Mouse (Mus musculus) megakaryocyte, adult 5-6 weeks (primary cell): ENCODE results near the gene Pibf1. TPM values are rescaled to one million over a fixed set of nuclear protein-coding genes. Genes with fewer than 3 reads are reported as not detected.
A peak's percentile ranks its signal among the peaks of the same experiment; 100 is the strongest.

ENCODE experiments used
- ATAC-seq: 2 replicates; pipeline ENCODE4 v1.8.0; 2016; ENCODE audit warnings: mild to moderate bottlenecking, inconsistent platforms; ENCODE audit not compliant: poor library complexity, severe bottlenecking
- total RNA-seq, 2 experiments: library from RNA; stranded (forward) in 1 of 2; stranded (reverse) in 1 of 2; fragments of 153-499, 151-499 nt in 1 of 2; fragments of 221-1000, 200-1000 nt in 1 of 2; gene quantifications; 2 replicates each; pipeline versions ENCODE4 v1.2.3 to v1.2.4; 2015 to 2017

Pibf1 gene
- total RNA-seq, 2 experiments from 2014 or later: 24.0 to 24.1 TPM

- no peak for ATAC-seq
These were observed 40.8 kb downstream of the Pibf1 start for GRCm38 (mm10) chr14:99140036-99140435.

- peak; percentile 98 for ATAC-seq
These were observed 42.8 kb downstream of the Pibf1 start for GRCm38 (mm10) chr14:99141786-99142633.

- ATAC-seq: no peak
These were observed 47.6 kb downstream of the Pibf1 start for GRCm38 (mm10) chr14:99146841-99147240.

- no peak for ATAC-seq
These were observed 53.5 kb downstream of the Pibf1 start for GRCm38 (mm10) chr14:99152683-99153082.

GRCm38 (mm10) chr14:99159940-99160339 is 60.7 kb downstream of the Pibf1 start:
- ATAC-seq: peak; percentile 33; the same call in 1 of the 2 replicates

- no peak for ATAC-seq
These were observed 63.8 kb downstream of the Pibf1 start for GRCm38 (mm10) chr14:99163051-99163450.

- no peak for ATAC-seq
These were observed 75.0 kb downstream of the Pibf1 start for GRCm38 (mm10) chr14:99174138-99174745.

- ATAC-seq: no peak
These were observed 77.3 kb downstream of the Pibf1 start for GRCm38 (mm10) chr14:99176559-99176958.

GRCm38 (mm10) chr14:99190153-99190790 is 91.0 kb downstream of the Pibf1 start:
- ATAC-seq: no peak

GRCm38 (mm10) chr14:99205865-99206264 is 106.6 kb downstream of the Pibf1 start:
- ATAC-seq: no peak

GRCm38 (mm10) chr14:99206591-99206990 is 107.4 kb downstream of the Pibf1 start:
- no peak for ATAC-seq

GRCm38 (mm10) chr14:99210431-99210830 is 111.2 kb downstream of the Pibf1 start:
- no peak for ATAC-seq

- ATAC-seq: no peak
These were observed 119.3 kb downstream of the Pibf1 start for GRCm38 (mm10) chr14:99218396-99219012.

GRCm38 (mm10) chr14:99219757-99220171 is 120.5 kb downstream of the Pibf1 start:
- ATAC-seq: no peak

GRCm38 (mm10) chr14:99225929-99226328 is 126.7 kb downstream of the Pibf1 start:
- ATAC-seq: no peak

GRCm38 (mm10) chr14:99229071-99229780 is 130.0 kb downstream of the Pibf1 start:
- ATAC-seq: no peak

- ATAC-seq: no peak
These were observed 133.8 kb downstream of the Pibf1 start for GRCm38 (mm10) chr14:99233056-99233455.

- no peak for ATAC-seq
These were observed 137.9 kb downstream of the Pibf1 start for GRCm38 (mm10) chr14:99237115-99237514.

GRCm38 (mm10) chr14:99240563-99240962 is 141.3 kb downstream of the Pibf1 start:
- ATAC-seq: no peak

GRCm38 (mm10) chr14:99244508-99244907 is 145.3 kb downstream of the Pibf1 start:
- no peak for ATAC-seq

GRCm38 (mm10) chr14:99262026-99262425 is 162.8 kb downstream of the Pibf1 start:
- no peak for ATAC-seq
